Mouse (Mus musculus) CH12.LX (cell line): Measurements from ENCODE around the gene Mettl18.

Source experiments
- BHLHE40 ChIP-seq: IDR thresholded peaks from 2 replicates; pipeline ENCODE4 v1.6.1; 2011; ENCODE audit warnings: mild to moderate bottlenecking, low read depth, low read length, improper control_type of control experiment
- CHD2 ChIP-seq: IDR thresholded peaks from 2 replicates; pipeline ENCODE4 v1.6.1; 2011; ENCODE audit warnings: low read length, improper control_type of control experiment
- CTCF ChIP-seq, 2 experiments: IDR thresholded peaks in 1 of 2; conservative IDR thresholded peaks in 1 of 2; 2 replicates each; pipeline ENCODE4 v1.5.1; 2011 to 2012; ENCODE audit warnings: low read depth in 2 of 2, low read length in 2 of 2, improper control_type of control experiment in 1 of 2, inconsistent platforms in 1 of 2, mild to moderate bottlenecking in 1 of 2, moderate library complexity in 1 of 2
- EP300 ChIP-seq: IDR thresholded peaks from 2 replicates; pipeline ENCODE4 v1.6.1; 2011; ENCODE audit warnings: low read length, improper control_type of control experiment
- HCFC1 ChIP-seq: IDR thresholded peaks from 2 replicates; pipeline ENCODE4 v1.6.1; 2012; ENCODE audit warnings: low read depth, mild to moderate bottlenecking, inconsistent platforms, low read length, improper control_type of control experiment
- POLR2A ChIP-seq: IDR thresholded peaks from 2 replicates; pipeline ENCODE4 v1.6.1; 2011; ENCODE audit warnings: low read depth, mild to moderate bottlenecking, improper control_type of control experiment, low read length

- TF ChIP-seq HCFC1 (no peak), CTCF (conservative IDR thresholded peaks at IDR 0.05 in 1 of 2, IDR thresholded peaks at IDR 0.05 in 1 of 2; ENCODE audit: low read depth in 2 of 2, low read length in 2 of 2) (no peak), BHLHE40 (no peak), EP300 (no peak), POLR2A (no peak), CHD2 (no peak)
These were observed 9.6 kb downstream of the Mettl18 start for GRCm38 (mm10) chr1:164004311-164004710.
